Mouse (Mus musculus): Measurements from ENCODE around the gene Stab2. TPM values are rescaled to one million over a fixed set of nuclear protein-coding genes. Genes with fewer than 3 reads are reported as not detected.

Gene Stab2
- polyA plus RNA-seq, 1 experiment from 2014 or later, result 0.26 TPM

DNA sequence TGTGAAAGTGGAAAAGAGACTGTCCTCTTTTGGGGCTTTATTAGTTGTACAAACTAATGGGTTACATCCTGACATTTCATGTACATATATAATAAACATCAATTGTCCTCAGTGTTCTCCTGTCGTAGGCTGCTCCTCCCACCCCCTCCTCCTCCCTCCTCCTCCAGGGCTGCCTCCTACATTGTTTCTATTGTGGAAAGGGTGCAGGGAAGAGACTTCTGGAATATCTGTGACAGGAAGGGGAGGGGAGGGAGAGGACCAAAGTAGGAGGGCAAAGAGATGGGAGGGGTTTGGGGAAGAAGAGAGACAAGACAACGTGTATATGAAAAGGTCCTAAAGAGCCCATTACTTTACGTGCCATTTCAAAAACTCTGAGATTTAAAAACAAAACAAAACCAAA, 73.9 kb downstream of the Stab2 start:
- H3K4me1 ChIP-seq, result peaks cover 11% of the 10 kb centered on the region; the same call in 1 of the 2 replicates
- DNase-seq (ENCODE audit: low spot score), result no peak
- no peak overlapping the region for H3K27ac ChIP-seq (replicated peaks)
- H3K36me3 ChIP-seq (replicated peaks), result no peaks in the 10 kb centered on the region
- no peaks in the 10 kb centered on the region for H3K27me3 ChIP-seq (replicated peaks; ENCODE audit: low read depth, poor library complexity, severe bottlenecking)
- H3K4me3 ChIP-seq, result no peak overlapping the region
- H3K9me3 ChIP-seq, result no peaks in the 10 kb centered on the region
- WGBS, result 44% methylated on average over 3 of the region's 3 CpGs

DNA sequence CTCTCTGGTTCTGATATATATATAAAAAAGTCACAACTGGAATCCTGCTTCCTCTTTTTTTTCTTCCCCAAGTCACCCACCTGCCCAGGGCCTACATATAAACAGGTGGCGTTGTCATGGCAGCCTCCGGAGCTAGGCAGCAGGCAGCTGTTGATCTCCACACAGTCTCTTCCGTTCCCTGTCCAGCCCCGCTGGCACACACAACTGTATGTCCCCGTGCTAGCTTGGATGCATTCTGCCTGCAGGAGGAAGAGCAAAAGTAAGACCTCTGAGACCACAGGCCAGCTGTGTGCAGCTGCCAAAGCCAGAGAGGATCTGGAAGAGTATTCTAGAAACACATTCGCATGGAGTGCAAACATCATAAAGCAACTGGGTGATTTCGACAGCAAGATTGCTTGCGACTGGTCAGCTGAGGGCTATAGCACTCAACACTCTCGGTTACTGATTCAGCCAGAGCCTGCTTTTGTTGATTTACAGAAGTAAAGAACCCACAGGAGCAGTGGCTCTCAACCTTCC, 74.6 kb downstream of the Stab2 start:
- no peak for DNase-seq (ENCODE audit: low spot score)
- no peaks in the 10 kb centered on the region for H3K36me3 ChIP-seq (replicated peaks)
- H3K4me1 ChIP-seq, result peaks cover 11% of the 10 kb centered on the region; the same call in 1 of the 2 replicates
- no peaks in the 10 kb centered on the region for H3K9me3 ChIP-seq
- no peak overlapping the region for H3K4me3 ChIP-seq
- H3K27me3 ChIP-seq (replicated peaks; ENCODE audit: low read depth, poor library complexity, severe bottlenecking), result no peaks in the 10 kb centered on the region
- 86% methylated on average over 9 of the region's 9 CpGs for WGBS
- no peak overlapping the region for H3K27ac ChIP-seq (replicated peaks)

DNA sequence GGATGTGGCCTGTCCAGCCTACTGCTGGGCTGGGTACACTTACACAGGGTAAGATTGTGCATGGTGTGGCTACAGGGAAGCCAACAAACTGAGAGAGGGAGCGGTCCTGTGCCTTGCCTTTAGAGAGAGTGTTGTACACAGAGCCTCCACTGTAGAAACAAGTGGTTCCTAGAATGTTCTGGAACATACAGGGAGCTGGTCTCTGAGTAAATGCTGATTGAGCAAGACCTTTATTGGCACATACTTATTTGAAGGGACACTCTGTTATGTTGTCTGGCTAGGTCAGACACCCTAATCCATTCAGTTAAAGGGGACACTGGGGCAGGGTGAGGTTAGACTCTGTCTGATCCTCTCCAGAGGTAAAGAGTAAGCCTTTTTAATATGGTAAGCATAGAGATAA, 84.2 kb downstream of the Stab2 start:
- H3K4me1 ChIP-seq, result no peaks in the 10 kb centered on the region

DNA sequence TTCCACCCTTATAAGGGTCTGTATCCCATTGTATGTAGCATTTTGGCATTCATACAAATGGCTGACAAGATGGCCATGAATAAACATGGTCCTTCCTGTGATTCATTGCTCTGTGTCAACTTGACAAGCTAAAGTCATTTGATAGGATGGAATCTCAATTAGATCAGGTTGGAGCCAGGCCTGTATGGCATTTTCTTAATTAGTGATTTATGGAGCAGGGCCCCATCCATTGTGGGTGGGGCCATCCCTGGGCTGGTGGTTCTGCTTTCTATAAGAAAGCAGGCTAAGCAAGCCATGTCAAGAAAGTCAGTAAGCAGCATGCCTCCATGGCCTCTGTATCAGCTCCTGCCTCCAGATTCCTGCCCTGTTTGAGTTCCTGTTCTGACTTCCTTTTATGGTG, 92.2 kb downstream of the Stab2 start:
- DNase-seq (ENCODE audit: low spot score), result no peak
- Histone ChIP-seq H3K27ac (replicated peaks) (no peak overlapping the region), H3K9me3 (no peaks in the 10 kb centered on the region), H3K36me3 (replicated peaks) (no peaks in the 10 kb centered on the region), H3K4me1 (no peaks in the 10 kb centered on the region), H3K27me3 (replicated peaks; ENCODE audit: low read depth, poor library complexity, severe bottlenecking) (no peaks in the 10 kb centered on the region), H3K4me3 (no peak overlapping the region)

More for the DNA sequence above, 84.2 kb downstream of the Stab2 start:
- 93% methylated on average over 1 of the region's 1 CpGs for WGBS
- Histone ChIP-seq H3K4me3 (no peak overlapping the region), H3K27ac (replicated peaks) (no peak overlapping the region), H3K27me3 (replicated peaks; ENCODE audit: low read depth, poor library complexity, severe bottlenecking) (no peaks in the 10 kb centered on the region), H3K9me3 (no peaks in the 10 kb centered on the region), H3K36me3 (replicated peaks) (no peaks in the 10 kb centered on the region)
- no peak for DNase-seq (ENCODE audit: low spot score)

DNA sequence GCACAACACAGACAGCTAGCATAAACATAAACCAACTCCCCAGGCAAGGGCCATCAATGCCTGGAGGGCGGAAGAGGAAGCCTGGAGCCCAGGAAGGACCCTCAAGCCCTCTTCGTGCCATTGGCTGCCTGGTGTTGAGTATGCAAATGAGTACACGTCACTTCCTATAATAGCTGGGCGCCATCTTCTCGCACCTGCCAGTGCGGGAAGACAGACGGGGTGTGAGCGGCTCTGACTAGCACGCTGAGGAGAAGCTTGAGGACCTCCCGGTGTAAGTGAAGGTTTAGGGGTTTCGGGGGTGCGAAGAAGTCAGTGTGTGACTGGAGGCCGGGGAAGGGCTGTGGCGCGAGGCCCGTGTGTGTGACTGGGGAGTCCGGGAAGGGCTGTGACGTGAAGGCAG, 99.3 kb downstream of the Stab2 start:
- Histone ChIP-seq H3K4me1 (no peaks in the 10 kb centered on the region), H3K36me3 (replicated peaks) (no peaks in the 10 kb centered on the region), H3K4me3 (no peak overlapping the region), H3K9me3 (no peaks in the 10 kb centered on the region), H3K27me3 (replicated peaks; ENCODE audit: low read depth, poor library complexity, severe bottlenecking) (no peaks in the 10 kb centered on the region), H3K27ac (replicated peaks) (no peak overlapping the region)
- 96% methylated on average over 18 of the region's 18 CpGs for WGBS
- DNase-seq (ENCODE audit: low spot score), result no peak

DNA sequence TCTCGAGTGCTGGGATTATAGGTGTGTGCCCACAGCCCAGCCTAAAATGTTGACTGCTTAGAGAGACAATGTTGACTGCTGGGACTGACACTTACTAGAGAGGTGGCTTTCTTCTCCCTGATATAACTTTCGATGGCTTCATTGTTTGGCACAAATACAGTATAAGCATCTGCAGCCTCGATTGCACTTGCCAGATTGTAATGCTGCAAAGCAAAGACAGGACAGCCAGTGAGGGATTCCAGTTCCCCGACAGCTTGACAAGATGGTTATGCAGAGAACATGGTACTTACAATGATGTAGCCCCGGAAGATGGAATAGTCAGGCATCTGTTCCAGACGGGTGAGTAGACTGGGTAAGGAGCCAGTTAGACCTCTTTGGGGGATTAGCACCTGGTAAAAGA, 100.8 kb downstream of the Stab2 start:
- Histone ChIP-seq H3K27me3 (replicated peaks; ENCODE audit: low read depth, poor library complexity, severe bottlenecking) (no peaks in the 10 kb centered on the region), H3K27ac (replicated peaks) (no peak overlapping the region), H3K9me3 (no peaks in the 10 kb centered on the region), H3K4me3 (no peak overlapping the region), H3K36me3 (replicated peaks) (no peaks in the 10 kb centered on the region), H3K4me1 (no peaks in the 10 kb centered on the region)
- 86% methylated on average over 6 of the region's 6 CpGs for WGBS
- DNase-seq (ENCODE audit: low spot score), result no peak

DNA sequence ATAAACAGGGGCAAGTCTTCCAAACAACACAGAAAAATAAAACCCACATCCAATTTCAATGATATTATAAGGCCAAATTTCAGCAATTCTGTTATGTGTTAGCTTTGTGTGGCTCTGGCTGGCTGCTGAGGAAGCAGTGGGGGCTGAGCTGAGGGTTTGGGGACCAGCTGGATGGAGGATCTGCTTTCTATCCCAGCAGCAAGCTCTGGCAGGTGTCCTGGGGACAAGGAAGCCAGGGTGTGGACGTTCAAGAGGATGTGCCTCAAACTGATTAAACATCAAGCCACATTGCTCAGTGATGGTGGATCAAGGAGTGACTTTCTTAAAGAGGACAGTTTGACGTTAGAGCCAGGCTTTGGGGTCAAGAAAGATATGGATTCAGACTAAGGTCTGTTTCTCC, 112.3 kb downstream of the Stab2 start:
- Histone ChIP-seq H3K9me3 (no peaks in the 10 kb centered on the region), H3K4me1 (peaks cover 2% of the 10 kb centered on the region; the same call in 1 of the 2 replicates), H3K27ac (replicated peaks) (no peak overlapping the region), H3K36me3 (replicated peaks) (no peaks in the 10 kb centered on the region), H3K4me3 (no peak overlapping the region), H3K27me3 (replicated peaks; ENCODE audit: low read depth, poor library complexity, severe bottlenecking) (no peaks in the 10 kb centered on the region)
- DNase-seq (ENCODE audit: low spot score), result no peak
- 74% methylated on average over 2 of the region's 2 CpGs for WGBS

DNA sequence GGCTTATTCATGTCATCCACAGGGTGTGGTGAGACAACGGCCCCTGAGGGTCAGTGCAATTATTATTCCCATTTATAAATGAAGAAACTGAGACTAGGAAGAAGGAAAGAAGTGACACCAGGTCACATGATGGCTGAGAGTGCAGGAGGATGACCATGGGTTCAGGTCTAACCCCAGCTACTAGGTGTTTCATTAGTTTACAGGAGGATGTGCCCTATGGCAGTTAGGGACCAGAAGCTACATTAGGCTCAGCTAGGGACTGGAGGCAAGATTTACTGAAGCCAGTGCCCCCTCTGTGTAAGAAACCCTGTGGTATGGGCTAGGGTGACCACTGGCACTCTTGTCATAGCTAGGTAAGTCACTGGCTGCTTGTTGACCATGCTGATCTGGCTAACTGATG, 116.8 kb downstream of the Stab2 start:
- H3K9me3 ChIP-seq, result no peaks in the 10 kb centered on the region
- no peak overlapping the region for H3K27ac ChIP-seq (replicated peaks)
- no peak for DNase-seq (ENCODE audit: low spot score)
- peaks cover 6% of the 10 kb centered on the region for H3K4me1 ChIP-seq
- 89% methylated on average over 1 of the region's 1 CpGs for WGBS
- no peaks in the 10 kb centered on the region for H3K36me3 ChIP-seq (replicated peaks)
- no peaks in the 10 kb centered on the region for H3K27me3 ChIP-seq (replicated peaks; ENCODE audit: low read depth, poor library complexity, severe bottlenecking)
- no peak overlapping the region for H3K4me3 ChIP-seq

DNA sequence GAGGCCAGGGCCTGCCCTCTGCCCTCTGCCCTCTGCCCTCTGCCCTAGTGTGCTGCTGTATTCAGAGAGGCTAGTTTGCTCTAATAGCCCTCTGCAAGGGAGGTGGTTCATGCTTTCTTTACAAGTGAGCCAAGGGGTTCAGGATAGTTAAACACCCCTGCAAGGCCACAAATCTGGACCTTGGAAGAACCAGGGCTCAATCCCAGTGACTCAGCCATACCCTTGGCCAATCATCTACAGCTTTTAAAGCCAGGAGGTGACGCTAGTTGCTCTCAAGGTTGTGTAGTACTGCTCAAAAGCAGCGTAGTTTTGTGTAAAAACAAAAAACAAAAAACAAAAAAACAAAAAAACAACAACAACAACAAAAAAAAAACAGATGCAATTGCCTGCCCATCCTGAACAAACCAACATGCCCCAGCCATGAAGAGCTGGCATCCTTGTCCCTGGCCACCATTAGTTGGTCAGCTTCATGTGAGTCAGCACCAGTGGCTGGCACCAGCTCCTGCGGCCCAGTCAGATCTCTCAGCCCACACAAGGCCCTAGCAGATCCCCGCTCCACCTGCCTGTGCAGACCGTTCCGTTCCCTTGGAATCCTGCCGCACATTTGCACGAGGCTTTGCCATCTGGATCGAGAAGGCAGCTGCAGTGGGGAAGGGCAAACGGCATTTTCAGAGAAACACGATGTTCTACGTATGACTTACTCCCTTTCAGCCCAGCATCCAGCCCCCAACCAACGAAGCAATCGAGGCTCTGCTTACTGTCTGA, 117.5 kb downstream of the Stab2 start:
- 88% methylated on average over 14 of the region's 14 CpGs for WGBS
- H3K27me3 ChIP-seq (replicated peaks; ENCODE audit: low read depth, poor library complexity, severe bottlenecking), result no peaks in the 10 kb centered on the region
- peaks cover 6% of the 10 kb centered on the region for H3K4me1 ChIP-seq
- no peaks in the 10 kb centered on the region for H3K9me3 ChIP-seq
- H3K4me3 ChIP-seq, result no peak overlapping the region
- DNase-seq (ENCODE audit: low spot score), result no peak
- no peaks in the 10 kb centered on the region for H3K36me3 ChIP-seq (replicated peaks)
- H3K27ac ChIP-seq (replicated peaks), result no peak overlapping the region

DNA sequence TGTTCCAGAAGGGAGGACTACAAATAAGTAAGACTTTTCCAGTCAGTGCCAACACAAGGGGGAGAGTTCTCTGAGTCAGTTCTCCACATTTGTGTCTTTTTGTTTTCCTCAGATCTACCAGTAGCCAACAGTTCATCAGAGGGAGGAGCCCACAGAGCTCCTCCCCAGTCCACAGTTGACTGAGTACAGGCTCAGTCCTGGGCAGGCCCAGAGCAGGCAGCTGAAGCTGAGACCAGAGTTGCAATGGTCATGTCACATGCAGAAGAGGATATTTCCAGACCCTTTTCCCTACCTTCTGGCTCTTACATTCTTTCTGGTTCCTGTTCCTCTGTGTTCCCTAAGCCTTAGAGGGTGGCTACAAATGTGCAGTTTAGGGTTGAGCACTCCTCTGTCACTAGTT, 118.4 kb downstream of the Stab2 start:
- no peak overlapping the region for H3K4me3 ChIP-seq
- no peak overlapping the region for H3K27ac ChIP-seq (replicated peaks)
- H3K27me3 ChIP-seq (replicated peaks; ENCODE audit: low read depth, poor library complexity, severe bottlenecking), result no peaks in the 10 kb centered on the region
- H3K36me3 ChIP-seq (replicated peaks), result no peaks in the 10 kb centered on the region
- H3K4me1 ChIP-seq, result peaks cover 6% of the 10 kb centered on the region
- H3K9me3 ChIP-seq, result no peaks in the 10 kb centered on the region
- DNase-seq (ENCODE audit: low spot score), result no peak

DNA sequence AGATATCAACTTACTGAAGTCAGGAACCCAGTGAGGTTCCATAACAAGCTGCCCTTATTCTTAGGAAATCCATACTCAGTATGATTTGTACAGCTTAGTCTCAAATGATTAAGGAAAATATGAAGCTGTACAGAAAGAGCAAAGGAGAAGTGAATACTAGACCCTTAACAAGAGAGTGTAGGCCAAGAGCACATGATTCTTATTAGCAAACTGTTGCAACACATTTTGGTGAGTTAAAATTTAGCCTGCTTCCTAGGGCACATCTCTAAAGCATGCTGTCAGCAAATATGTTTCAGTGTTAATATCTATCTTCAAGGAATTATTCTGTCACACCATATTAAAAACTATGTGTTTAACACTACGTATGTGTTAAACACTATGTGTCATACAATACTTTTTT, 121.4 kb downstream of the Stab2 start:
- Histone ChIP-seq H3K27me3 (replicated peaks; ENCODE audit: low read depth, poor library complexity, severe bottlenecking) (no peaks in the 10 kb centered on the region), H3K9me3 (no peaks in the 10 kb centered on the region)
- 98% methylated on average over 1 of the region's 1 CpGs for WGBS

DNA sequence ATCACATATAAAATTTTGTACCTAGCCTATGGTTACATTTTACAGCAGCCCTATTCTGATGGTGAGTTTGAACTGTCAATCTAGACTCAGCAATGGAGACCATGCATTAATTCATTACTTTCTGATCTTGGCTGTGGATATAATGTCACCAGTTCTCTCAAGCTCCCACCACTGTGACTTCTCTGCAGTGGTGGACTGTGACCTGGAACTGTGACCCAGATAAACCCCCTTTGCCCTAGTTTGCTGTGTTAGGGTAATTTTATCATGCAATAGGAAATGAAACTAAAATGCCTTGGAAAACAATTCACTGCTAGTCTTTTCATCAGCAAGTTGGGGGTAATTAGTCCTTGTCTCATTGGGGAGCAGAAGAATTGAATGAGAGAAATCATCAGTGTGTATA, 126.4 kb downstream of the Stab2 start:
- Histone ChIP-seq H3K4me1 (no peaks in the 10 kb centered on the region), H3K9me3 (no peaks in the 10 kb centered on the region), H3K27ac (replicated peaks) (no peak overlapping the region), H3K27me3 (replicated peaks; ENCODE audit: low read depth, poor library complexity, severe bottlenecking) (no peaks in the 10 kb centered on the region), H3K36me3 (replicated peaks) (no peaks in the 10 kb centered on the region), H3K4me3 (no peak overlapping the region)
- no peak for DNase-seq (ENCODE audit: low spot score)

More for the DNA sequence above, 121.4 kb downstream of the Stab2 start:
- Histone ChIP-seq H3K36me3 (replicated peaks) (no peaks in the 10 kb centered on the region), H3K4me1 (peaks cover 6% of the 10 kb centered on the region), H3K4me3 (no peak overlapping the region), H3K27ac (replicated peaks) (no peak overlapping the region)
- no peak for DNase-seq (ENCODE audit: low spot score)

DNA sequence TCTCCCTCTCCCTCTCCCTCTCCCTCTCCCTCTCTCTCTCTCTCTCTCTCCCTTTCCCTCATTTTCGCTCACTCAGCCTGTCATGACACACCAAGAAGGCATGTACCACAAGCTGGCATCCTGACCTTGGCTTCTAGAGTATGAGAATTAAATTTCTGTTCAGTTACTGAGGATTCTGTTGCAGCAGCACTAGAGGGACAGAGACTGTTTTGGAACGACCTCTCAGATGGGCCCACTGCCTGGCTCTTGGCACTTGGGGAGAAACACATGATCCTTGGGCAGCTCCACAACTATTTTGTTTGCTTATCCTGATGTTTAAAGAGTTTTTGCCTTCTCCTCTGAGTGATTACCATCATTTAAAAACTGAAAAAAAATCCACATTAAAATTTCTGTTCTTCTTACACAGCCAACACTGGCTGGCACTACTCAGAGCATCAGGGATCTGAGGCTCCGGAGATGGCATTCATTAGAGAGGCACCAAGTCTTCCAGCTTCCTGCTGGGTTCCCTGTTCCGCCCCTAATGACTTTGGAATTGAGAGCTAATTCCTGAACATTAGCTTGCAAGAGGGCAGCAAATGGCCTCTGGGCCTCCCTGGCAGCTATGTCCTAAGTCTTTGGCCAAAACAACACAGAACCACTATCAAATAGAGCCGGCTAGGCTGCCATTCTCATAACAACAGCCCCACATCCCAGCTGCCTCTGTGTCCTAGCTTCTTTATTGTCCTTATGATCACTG, 127.6 kb downstream of the Stab2 start:
- Histone ChIP-seq H3K4me3 (no peak overlapping the region), H3K9me3 (no peaks in the 10 kb centered on the region), H3K4me1 (no peaks in the 10 kb centered on the region), H3K27ac (replicated peaks) (no peak overlapping the region), H3K36me3 (replicated peaks) (no peaks in the 10 kb centered on the region), H3K27me3 (replicated peaks; ENCODE audit: low read depth, poor library complexity, severe bottlenecking) (no peaks in the 10 kb centered on the region)
- no peak for DNase-seq (ENCODE audit: low spot score)
- WGBS, result 62% methylated on average over 5 of the region's 5 CpGs

Data from embryonic facial prominence, embryonic 10.5 days (tissue).